Mouse (Mus musculus) gastrocnemius, adult 18-20 months (tissue): ENCODE results near the gene Sod3. TPM values are rescaled to one million over a fixed set of nuclear protein-coding genes. Genes with fewer than 3 reads are reported as not detected.

Experiments
- DNase-seq: peaks from one replicate; pipeline ENCODE4 v3.0.0; 2021; ENCODE audit warnings: low spot score
- long read RNA-seq, 2 experiments: library from polyadenylated mRNA; stranded (forward); transcript quantifications; one replicate each; pipeline ENCODE4 v2.0.0; 2021
- total RNA-seq, 2 experiments: library from RNA; stranded (reverse); gene quantifications; 2 replicates each; pipeline ENCODE4 v1.2.3; 2021

Gene Sod3
- total RNA-seq = 1 to 10 TPM; 4.9 to 9.2 TPM
- long read RNA-seq, experiment 1, transcript Sod3-201 (2 exons, 3,738 nt) = major isoform, 12 of 12 reads
- long read RNA-seq, experiment 1, partial matches to known transcripts = 0 of 12 reads
- long read RNA-seq, experiment 1, other reads (novel, unspliced or antisense) = 0 of 12 reads
- long read RNA-seq, experiment 2, transcript Sod3-201 (2 exons, 3,738 nt) = major isoform, 6 of 7 reads
- long read RNA-seq, experiment 2, partial matches to known transcripts = 0 of 7 reads
- long read RNA-seq, experiment 2, other reads (novel, unspliced or antisense) = 1 of 7 reads

DNA sequence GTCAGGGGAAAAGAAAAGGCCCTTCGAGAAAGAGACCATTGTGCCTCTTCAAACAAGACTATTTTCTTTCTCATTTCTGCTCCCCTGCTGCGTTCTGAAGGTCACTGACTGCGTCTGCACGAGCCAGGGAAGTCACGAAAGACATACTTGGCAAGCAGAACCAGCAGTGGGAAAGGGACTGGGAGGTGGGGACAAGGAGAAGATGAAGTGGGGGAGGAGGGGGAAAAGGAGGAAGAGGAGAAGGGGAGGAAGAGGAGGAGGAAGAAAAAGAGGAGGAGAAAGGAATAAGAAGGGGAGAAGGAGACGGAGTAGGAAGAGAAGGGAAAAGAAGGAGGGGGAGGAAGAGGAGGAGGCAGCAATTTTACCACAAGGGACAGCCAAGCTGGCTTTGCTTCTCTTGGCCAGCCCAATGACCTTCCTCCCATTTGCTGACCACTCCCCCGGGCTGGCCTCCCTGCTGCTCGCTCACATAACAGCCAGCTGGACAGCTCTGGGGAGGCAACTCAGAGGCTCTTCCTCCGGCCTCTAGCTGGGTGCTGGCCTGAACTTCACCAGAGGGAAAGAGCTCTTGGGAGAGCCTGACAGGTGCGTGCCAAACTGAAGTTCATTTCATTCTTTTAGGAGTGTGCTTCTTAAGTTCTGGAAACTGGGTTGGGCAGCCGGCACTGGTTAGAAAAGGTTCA is at the start of gene Sod3:
Gene Sod3 (plus strand): TSS at position 324 of the 683 bp plus-strand sequence.
- DNase-seq = peak; percentile 75

DNA sequence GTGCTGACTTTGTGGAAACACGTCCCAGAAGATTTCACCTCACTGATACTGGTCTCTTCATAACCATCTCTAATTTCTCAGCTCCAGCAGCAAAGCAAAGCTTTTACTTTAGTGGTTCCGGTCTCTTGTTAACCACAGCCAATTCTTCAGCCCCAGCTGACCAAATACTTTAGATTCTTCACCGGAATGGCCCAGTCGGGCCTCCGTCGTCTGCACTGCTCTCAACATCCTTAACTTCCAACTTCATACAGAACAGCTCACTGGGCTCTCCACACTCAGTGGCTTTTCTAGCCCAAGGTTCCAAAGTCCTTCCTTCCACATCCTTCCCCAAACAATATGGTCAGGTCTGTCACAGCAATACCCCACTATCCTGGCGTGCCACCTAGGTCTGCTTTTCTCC is 46.7 kb upstream of the Sod3 start:
- DNase-seq = no peak

DNA sequence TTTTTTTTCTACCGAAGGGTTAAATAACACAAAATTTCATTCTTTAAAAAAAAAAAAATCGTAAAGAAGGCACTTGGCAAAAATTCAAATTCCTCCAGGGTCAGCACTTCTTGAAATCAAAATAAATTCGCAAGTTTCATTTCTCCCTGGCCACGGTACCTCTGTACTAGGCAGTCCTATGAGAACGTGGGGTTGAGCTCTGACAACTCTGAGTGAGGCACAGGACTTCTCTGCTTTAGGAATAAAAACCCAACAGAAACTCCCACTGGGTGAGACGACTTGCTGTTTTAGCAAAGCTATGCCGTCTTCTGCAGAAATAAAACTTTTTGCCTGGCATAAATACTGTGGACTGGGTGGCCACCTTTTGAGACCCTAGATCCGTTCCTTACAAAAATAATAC is 44.1 kb upstream of the Sod3 start:
- DNase-seq = no peak

DNA sequence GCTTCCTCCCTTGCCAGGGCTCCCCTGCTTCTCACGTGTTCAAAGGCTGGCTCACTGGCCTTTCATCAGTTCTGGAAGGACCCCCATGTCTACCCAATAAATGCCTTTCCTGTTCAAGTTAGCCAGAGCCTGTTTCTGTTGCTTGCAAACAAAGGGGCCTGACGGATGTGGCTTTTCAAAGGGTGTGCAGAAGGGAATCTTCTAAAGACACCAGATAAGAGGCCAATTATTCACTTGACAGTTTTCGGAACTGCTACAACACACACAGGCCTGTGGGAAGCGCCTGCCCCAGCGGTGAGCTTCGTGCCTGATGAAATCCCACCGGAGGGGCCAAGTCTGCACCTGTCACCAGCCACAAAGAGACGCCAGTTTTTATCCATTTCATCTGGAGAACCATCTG is 31.5 kb upstream of the Sod3 start:
- DNase-seq = no peak

DNA sequence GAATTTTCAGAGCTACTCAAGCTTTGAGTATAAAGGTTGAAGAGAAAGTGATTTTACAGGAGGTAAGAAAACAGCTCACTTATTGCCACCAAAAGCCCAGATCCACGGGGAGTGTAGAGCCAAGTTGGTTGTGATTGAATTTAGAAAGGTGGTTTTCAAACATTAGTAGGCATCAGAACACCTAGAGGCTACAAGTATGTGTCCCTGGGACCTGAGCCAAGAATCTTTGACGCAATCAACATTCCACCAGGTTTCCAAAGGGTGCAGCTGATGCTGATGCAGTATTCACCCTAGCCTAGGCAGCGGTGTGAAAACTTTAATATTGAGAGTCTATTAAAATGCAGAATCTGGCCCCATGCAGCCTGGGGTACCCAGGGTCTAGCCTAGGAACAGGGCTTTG is 28.0 kb upstream of the Sod3 start:
- no peak for DNase-seq

DNA sequence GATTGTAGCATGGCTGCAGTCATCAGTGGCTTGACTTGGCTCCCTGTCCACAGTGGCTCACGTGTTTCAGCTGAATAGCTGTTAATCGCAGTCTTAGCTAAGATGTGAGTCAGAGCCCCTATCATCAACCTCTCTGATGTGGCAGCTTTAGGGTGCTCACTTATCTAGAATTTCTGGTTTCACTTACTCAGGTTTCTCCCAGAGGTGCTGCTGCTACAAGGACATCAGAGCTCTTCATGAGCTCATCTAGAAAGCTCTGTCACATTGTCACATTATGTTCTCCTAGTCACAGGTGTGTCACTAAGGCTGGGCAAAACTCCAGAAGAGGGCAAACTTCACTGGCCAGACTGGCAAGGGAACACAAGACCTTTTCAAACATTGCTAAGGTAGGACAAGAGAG is 24.5 kb upstream of the Sod3 start:
- DNase-seq = no peak

DNA sequence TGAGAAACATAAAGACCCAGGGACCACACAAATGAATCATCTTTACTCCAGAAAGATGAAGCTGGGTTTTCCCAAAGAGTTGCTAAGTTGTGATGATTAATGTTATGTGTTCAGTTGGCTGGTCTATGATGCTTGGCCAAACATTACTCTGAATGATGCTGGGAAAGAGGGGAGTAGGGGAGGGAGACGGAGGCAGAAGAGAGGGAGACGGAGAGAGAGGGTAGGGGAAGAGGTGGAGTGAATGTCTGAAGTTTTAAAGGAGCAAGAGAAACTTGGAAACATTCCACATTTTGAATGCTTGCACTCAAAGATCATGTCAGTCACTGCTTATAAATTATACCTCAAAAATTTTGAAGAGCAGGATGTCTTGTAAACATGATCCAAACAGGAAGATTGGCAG is 16.7 kb upstream of the Sod3 start:
- no peak for DNase-seq

DNA sequence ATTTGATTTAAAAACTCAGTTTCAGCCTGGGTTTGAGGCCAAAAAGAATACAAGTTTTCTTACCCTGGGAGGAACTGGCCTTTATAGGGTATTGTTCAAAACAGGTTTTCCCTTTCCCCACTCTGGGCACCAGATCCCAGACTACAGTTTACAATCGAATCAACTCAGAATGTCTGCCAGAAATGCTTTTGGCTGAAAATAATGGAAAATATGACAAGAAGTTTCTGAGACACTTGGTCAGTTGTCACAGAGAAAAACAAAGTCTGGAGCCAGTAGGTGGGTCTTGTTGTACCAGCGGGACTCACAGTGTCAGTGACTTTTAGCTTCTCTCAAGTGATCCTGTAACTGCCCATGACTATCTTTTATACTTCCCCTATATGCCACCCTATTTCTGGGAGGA is 13.1 kb upstream of the Sod3 start:
- peak; percentile 59 for DNase-seq

DNA sequence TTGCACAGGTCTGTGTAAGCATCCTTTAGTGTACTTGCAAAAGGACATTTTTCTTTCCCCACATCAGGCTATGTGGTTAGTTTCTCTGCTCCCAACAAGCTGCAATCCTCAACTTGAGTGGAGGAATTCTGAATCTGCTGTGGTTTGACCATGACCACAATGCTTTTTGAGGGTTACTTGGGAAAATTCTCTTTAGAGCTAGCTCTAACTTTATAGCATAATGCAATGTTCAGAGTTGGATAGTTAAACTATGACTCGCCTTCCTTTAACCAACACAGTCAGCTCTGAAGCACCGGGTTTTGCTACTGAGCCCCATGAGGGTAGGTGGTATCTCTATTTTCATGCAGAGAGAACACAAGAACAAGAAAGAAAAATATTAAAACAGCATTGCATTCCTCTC is 12.0 kb upstream of the Sod3 start:
- DNase-seq = no peak

DNA sequence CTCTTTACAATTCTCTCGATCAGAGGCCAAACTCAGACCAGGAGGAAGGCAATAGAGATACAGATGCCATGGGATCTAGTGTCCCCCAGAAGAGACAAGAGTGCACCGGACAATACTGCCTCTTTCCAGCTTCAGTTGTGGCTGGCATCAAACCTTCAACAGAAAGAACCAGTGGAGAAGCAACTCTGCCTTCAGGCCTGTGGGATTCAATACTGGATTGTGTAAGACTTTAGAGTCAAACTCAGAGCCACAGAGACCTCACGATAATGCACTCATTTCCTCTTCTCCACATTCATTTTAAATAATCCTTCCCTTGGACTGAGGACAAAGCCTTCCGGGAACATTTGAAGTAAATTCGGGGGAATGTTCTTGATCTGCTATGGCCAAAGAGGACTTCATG is 10.9 kb upstream of the Sod3 start:
- DNase-seq = no peak

DNA sequence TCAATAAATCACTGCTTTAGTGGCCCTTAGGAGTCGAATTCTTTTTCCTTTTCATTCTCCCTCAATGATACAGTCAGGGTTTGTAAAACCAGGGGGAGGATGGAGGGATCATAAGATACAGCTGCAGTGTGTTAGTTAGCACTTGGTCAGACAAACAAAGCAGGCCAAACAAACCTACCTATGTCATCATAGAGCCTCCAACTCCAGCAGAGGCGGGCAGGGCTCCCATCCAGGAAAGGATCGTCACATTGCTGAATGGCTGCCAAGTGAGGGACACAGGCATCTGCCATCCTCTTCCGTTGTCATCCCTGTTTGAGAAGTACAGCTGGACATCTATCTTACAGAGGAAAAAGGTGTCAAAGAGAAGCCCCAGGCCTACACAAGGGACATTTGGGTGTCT is 9.2 kb upstream of the Sod3 start:
- DNase-seq = no peak

DNA sequence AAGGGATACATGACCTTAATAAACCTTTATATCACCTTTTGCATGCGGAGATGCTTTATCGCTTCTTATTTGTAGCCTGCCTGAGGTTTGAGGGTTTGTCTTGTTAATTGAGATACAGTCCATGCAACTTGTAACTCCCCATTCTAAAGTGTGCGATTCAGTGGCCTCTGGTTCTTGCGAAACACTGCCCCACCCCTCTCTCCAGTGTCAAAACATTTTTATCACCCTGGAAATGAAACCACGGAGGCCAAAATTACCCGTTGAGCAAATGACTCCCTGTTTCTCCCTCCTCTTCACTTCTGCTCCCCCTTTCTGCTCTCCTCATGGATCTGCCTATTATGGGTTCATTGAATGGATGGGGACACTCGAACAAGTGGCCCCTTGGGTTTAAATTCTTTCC is 8.0 kb upstream of the Sod3 start:
- DNase-seq = peak; percentile 59

DNA sequence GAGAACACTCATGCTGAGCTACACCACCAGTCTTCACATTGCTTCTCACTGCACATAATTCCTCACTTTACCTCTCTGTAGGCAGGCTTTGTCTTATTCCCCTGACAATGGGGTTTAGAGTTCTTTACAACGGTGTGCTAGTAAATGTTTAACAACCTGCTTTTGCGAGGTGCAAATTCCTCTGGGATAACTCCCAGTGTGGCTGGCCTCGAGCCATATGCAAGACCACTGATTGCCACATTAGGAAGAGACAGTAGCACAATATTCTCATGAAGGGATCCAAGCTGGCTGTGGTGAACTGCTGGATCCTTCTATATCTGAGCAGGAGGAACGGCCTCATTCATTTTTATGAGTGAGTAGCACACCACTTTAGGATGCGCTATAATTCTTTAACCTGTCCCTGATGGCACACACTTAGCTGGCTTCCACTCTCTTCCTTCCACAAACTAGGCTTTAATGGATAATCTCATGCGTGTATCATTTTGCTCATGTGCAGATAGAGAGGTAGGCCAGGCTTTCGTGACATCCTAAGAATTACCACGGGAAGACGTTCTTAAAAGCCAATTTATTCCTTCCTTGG is 6.3 kb upstream of the Sod3 start:
- DNase-seq = no peak

DNA sequence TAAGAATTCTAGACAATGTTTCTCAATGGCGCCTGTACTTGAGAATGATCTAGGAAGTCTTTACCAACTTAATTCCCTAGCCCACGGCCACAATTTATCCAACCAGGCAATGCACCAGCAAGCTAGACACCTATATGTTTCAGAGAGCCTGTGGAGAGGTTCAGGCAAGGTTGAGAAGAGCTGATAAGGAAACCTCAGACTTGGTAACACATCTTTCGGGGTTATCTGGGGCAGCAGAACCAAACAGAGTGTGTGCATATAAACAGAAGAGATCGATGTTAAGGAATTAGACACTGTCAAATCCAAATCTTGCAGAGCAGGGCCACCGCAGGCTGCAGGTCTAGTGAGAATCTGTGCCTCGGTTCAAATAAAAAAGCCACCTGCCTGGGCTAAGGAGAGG is 5.5 kb upstream of the Sod3 start:
- DNase-seq = no peak

DNA sequence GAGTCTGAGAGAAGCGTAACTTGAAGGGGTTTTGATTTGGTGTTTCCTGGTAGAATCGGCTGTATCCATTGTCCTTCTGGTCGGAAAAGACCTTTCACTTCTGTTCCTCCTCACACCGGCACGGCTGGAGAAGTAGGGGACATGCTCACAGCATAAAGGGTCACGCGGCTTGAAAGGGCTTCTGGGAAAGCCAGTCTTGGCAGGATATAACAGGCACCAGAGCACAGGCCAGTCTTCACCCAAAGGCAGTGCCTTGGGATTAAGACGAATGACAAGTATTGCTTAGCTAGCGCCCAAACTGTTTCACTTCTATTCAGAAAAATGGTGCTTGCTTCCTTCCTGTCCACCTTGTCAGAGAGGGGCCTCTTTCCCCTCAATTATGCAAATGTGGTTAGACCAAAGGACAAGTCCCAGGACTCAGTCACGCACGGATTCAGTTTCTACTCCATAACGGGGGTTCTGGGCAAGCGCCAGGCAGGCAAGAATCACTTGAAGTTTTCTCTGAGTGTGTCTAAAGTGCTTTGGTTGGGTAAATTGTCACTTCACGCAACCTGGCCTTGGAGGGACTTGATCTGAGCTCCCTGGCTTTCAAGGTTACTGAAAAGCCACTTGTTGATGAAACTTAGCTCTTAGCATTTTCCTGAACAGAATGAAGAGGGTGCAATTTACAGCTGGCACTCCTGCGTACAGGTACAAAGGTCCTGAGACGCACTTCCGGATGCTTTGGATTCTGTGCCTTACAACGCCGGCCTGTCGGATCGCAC is 3.1 kb upstream of the Sod3 start:
- no peak for DNase-seq

DNA sequence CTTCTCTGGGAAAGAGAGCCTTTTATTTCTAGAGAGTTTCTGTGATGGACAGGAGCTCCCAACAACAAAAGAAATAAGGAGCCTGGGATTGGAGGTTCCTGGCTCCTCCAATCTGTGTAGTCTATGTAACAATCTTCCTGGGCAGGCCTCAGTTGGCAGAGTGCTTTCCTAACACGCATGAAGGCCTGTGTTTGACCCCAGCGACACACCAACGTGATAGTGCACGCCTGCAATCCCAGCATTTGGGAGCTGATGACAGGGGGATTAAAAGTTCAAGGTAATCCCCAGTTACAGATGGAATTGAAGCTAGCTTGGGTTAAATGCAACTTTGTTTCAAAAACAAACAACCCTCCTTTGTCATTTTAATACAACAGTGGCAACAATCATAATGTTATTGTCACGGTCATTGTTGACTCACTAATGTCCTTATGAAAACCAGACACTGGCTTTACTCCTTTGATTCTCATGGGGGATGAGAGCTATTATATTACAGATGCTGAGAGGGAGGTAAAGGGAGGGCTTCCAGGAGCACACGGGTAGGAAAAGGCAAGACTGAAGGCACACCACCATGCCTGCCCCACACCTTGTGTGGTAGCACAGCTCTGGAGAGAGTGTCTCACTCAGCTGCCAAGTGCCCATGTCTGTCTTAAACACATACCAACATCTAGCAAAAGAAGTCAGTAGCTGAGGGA is 669 bp upstream of the Sod3 start:
- no peak for DNase-seq

DNA sequence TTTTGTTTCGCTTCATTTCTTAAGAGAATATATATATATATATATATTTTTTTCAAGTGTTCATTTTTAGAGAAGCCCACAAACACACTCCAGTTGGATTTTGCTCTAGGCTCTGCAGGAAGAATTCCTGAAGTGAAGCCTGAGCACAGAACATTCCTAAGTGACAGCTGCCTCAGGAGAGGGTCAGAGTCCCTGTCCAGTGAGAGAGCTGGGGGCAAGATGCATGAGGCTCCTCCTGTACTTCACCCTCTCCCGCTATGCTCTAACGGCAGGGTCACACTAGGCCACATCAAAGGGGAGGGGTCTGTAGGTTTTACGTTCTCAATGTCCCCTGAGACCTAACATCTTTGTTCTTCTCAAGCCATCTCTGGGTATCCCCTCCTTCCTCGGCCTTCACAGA is 930 bp downstream of the Sod3 start:
- DNase-seq = no peak

DNA sequence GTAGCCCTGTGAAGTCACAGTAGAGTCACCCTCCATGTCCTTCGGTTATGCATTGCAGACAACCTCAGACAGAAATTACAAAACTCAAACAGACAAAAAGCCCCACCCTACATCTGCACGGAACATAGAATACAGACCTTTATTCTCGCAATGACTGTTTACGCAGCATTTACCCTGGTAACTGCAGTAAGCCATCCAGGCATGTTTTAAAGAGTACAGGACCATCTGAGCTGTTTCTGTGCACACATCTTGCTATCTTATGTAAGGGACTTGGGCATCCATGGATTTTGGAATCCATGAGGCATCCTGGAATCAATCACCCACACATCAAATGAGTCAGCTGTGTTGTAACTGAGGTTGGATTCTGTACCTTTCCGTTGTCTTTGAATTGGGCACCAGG is 2.3 kb downstream of the Sod3 start:
- no peak for DNase-seq

DNA sequence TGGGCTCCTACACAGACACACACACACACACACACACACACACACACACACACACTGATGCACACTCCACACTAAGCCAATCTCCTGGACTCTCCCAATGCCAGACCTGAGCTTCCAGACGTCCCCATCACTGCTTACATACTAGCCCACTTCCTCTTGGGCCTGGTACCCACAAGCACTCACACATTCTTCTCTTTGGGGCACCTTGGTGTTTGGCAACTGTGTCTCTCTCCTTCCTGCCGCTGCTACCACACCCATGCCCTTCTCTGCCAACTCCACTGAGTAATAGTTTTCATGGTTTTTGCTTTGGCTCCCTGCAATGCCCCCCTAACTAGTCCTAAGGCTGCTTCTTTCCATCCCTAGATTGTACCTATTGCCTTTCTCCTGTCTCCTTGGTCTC is 3.1 kb downstream of the Sod3 start:
- no peak for DNase-seq

DNA sequence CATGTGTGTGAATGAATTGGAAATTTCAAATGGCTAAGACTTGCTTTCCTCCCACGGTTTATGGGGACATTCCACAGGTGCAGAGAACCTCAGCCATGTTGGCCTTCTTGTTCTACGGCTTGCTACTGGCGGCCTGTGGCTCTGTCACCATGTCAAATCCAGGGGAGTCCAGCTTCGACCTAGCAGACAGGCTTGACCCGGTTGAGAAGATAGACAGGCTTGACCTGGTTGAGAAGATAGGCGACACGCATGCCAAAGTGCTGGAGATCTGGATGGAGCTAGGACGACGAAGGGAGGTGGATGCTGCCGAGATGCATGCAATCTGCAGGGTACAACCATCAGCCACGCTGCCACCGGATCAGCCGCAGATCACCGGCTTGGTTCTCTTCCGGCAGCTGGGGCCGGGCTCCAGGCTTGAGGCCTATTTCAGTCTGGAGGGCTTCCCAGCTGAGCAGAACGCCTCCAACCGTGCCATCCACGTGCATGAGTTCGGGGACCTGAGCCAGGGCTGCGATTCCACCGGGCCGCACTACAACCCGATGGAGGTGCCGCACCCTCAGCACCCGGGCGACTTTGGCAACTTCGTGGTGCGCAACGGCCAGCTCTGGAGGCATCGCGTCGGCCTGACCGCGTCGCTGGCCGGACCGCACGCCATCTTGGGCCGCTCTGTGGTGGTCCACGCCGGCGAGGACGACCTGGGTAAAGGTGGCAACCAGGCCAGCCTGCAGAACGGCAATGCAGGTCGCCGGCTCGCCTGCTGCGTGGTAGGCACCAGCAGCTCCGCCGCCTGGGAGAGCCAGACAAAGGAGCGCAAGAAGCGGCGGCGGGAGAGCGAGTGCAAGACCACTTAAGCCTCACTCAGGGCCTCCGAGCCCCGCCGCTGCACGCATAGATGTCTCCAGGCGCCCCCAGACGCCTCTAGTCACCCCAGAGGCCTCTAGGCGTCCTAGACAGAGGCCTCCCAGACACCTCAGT is 4.6 kb downstream of the Sod3 start:
- DNase-seq = no peak

DNA sequence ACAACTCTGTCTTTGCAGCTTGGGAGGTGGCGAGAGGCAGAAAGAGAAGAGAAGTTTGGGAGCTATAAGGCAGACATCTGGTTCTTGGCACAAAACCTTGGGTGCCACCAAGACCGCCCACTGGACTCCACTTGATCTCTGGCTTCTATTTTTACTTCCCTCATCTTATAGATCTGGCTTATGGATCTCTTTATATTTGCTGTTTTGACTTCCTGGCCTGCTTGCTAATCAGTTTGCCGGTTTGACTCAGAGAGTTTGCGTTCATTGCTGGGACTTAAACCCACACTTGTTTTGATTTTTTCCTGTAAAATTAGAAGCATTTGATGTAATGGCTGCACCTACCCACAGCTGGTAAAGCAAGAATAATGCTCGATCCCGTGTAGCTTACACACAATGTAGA is 7.3 kb downstream of the Sod3 start:
- DNase-seq = no peak
